ENCODE assay signal across 16 mouse cellular contexts in genomic region chr5:46406969-46407368, GRCm38 (mm10).
DNase-seq lines count a peak whose midpoint lies in the region; ATAC-seq and TF ChIP-seq lines count a peak whose summit lies in the region.
"Had no signal": no experiment of that assay in that cellular context is flagged by ENCODE, and none has a peak within 500 bp of the region (broad histone marks: within the 10 kb centered on the region; RNA-seq: fewer than 3 reads in every experiment).

No protein-coding gene starts in this region.

- H3K27me3 ChIP-seq in lung, embryonic 14.5 days (ENCODE audit: insufficient read depth, low read length), result no peaks in the 10 kb centered on the region
- no peaks in the 10 kb centered on the region for H3K27me3 ChIP-seq in hindbrain, embryonic 14.5 days (ENCODE audit: control insufficient read depth, insufficient read depth, low read length)
- no peaks in the 10 kb centered on the region for H3K27me3 ChIP-seq in kidney, adult 2 months (replicated peaks; ENCODE audit: control insufficient read depth, insufficient read depth, low read length)
- H3K27me3 ChIP-seq: embryonic facial prominence, embryonic 15.5 days; forebrain, embryonic 15.5 days; heart, embryonic 13.5 days had no signal

- no peaks in the 10 kb centered on the region for H3K4me1 ChIP-seq in lung, embryonic 14.5 days (ENCODE audit: insufficient read depth)
- H3K4me1 ChIP-seq in hindbrain, embryonic 14.5 days (replicated peaks; ENCODE audit: control insufficient read depth, insufficient read depth, low read length), result no peaks in the 10 kb centered on the region
- H3K4me1 ChIP-seq in kidney, adult 2 months (ENCODE audit: control insufficient read depth, insufficient read depth, low read length), result no peaks in the 10 kb centered on the region
- H3K4me1 ChIP-seq: embryonic facial prominence, embryonic 15.5 days; forebrain, embryonic 15.5 days; heart, embryonic 13.5 days had no signal

- H3K9ac ChIP-seq in lung, embryonic 14.5 days, result no peak overlapping the region
- no peak overlapping the region for H3K9ac ChIP-seq in hindbrain, embryonic 14.5 days
- H3K9ac ChIP-seq: embryonic facial prominence, embryonic 15.5 days; forebrain, embryonic 15.5 days; heart, embryonic 13.5 days had no signal

- no peak overlapping the region for H3K27ac ChIP-seq in lung, embryonic 14.5 days (ENCODE audit: low read depth)
- H3K27ac ChIP-seq in hindbrain, embryonic 14.5 days, result no peak overlapping the region
- H3K27ac ChIP-seq in kidney, adult 2 months (ENCODE audit: insufficient read depth, low read depth, low read length), result no peak overlapping the region
- H3K27ac ChIP-seq: embryonic facial prominence, embryonic 15.5 days; forebrain, embryonic 15.5 days; heart, embryonic 13.5 days had no signal

- no peaks in the 10 kb centered on the region for H3K9me3 ChIP-seq in lung, embryonic 14.5 days (ENCODE audit: low read depth, low read length)
- H3K9me3 ChIP-seq in hindbrain, embryonic 14.5 days (ENCODE audit: control insufficient read depth, low read length), result no peaks in the 10 kb centered on the region
- H3K9me3 ChIP-seq: embryonic facial prominence, embryonic 15.5 days; forebrain, embryonic 15.5 days; heart, embryonic 13.5 days had no signal

- no peak for ATAC-seq in lung, embryonic 14.5 days (ENCODE audit: insufficient read depth)
- ATAC-seq in hindbrain, embryonic 14.5 days (ENCODE audit: low FRiP score), result peak; percentile 57; the same call in 1 of the 2 replicates
- ATAC-seq: forebrain, embryonic 15.5 days had no signal

- no peak overlapping the region for H3K4me2 ChIP-seq in lung, embryonic 14.5 days
- H3K4me2 ChIP-seq in hindbrain, embryonic 14.5 days (replicated peaks), result no peak overlapping the region
- H3K4me2 ChIP-seq: embryonic facial prominence, embryonic 15.5 days; forebrain, embryonic 15.5 days; heart, embryonic 13.5 days had no signal

- H3K36me3 ChIP-seq in lung, embryonic 14.5 days (ENCODE audit: insufficient read depth), result no peaks in the 10 kb centered on the region
- no peaks in the 10 kb centered on the region for H3K36me3 ChIP-seq in hindbrain, embryonic 14.5 days (replicated peaks; ENCODE audit: control insufficient read depth, insufficient read depth)
- H3K36me3 ChIP-seq in kidney, adult 2 months (ENCODE audit: control insufficient read depth, insufficient read depth, low read length), result no peaks in the 10 kb centered on the region
- H3K36me3 ChIP-seq: embryonic facial prominence, embryonic 15.5 days; forebrain, embryonic 15.5 days; heart, embryonic 13.5 days had no signal

- peak; percentile 7 to 8 for DNase-seq in cerebellum, postnatal 14 days
- DNase-seq in cerebellum, postnatal 25 days, result no peak
- peak; percentile 31 for DNase-seq in lung, embryonic 14.5 days
- no peak for DNase-seq in lung, postnatal 14 days
- DNase-seq in hindbrain, embryonic 14.5 days (ENCODE audit: low spot score), result no peak
- no peak for DNase-seq in kidney, adult 2 months
- DNase-seq in urinary bladder, adult 2 months (ENCODE audit: low spot score), result no peak
- DNase-seq: cerebellum, adult 11-12 months; cerebellum, adult 9-10 months; gastrocnemius, postnatal 36 days; heart, adult 11 months; heart, postnatal 36 days had no signal

- no peak overlapping the region for H3K4me3 ChIP-seq in lung, embryonic 14.5 days (ENCODE audit: low read depth, low read length)
- H3K4me3 ChIP-seq in hindbrain, embryonic 14.5 days (replicated peaks; ENCODE audit: low read length), result no peak overlapping the region
- no peak overlapping the region for H3K4me3 ChIP-seq in kidney, adult 2 months (ENCODE audit: insufficient read depth, low read depth, low read length)
- H3K4me3 ChIP-seq: embryonic facial prominence, embryonic 15.5 days; erythroblast, embryonic 14.5 days; forebrain, embryonic 15.5 days; heart, embryonic 13.5 days had no signal

- no peak for TF ChIP-seq POLR2A in kidney, adult 2 months (IDR thresholded peaks at IDR 0.05; ENCODE audit: low read depth, low read length)

- WGBS in lung, embryonic 14.5 days, result 40% methylated on average over 2 of the region's 2 CpGs
- WGBS in hindbrain, embryonic 14.5 days, result 62% methylated on average over 2 of the region's 2 CpGs
- WGBS in kidney, adult 2 months, result 83% methylated on average over 2 of the region's 2 CpGs

- TF ChIP-seq CTCF in lung, embryonic 14.5 days (IDR thresholded peaks at IDR 0.05; ENCODE audit: low read depth), result no peak
- no peak for TF ChIP-seq CTCF in kidney, adult 2 months (conservative IDR thresholded peaks at IDR 0.05; ENCODE audit: insufficient read depth, insufficient read length, low read depth, low read length)

Comparison
In these comparisons a context has a peak if more than half of its experiments do, and no peak if none do; other contexts are left out.
1. DNase-seq: peak in cerebellum, postnatal 14 days (2 of 2) and lung, embryonic 14.5 days (single experiment); none in cerebellum, postnatal 25 days (0 of 2), lung, postnatal 14 days (single experiment), hindbrain, embryonic 14.5 days (single experiment), kidney, adult 2 months (single experiment) and urinary bladder, adult 2 months (single experiment).